Mouse (Mus musculus) heart, postnatal 0 days (tissue): Measurements from ENCODE around the gene Gapt. TPM values are rescaled to one million over a fixed set of nuclear protein-coding genes. Genes with fewer than 3 reads are reported as not detected.
"Not testable (repeated sequence)": the region's sequence is repeated elsewhere in the genome, so short reads cannot be mapped to it uniquely, and the experiment has no call there.

ENCODE experiments used
- ATAC-seq: fragments of 200-750 bp; cut with Nextera tagmentation; 2 replicates; pipeline ENCODE4 v1.8.0; 2017; ENCODE audit warnings: low read depth, moderate number of reproducible peaks, moderate library complexity; ENCODE audit not compliant: insufficient read depth
- DNase-seq: peaks from one replicate; pipeline ENCODE4 v3.0.0-alpha.2; 2016; ENCODE audit warnings: low spot score
- H3K27ac ChIP-seq: fragments of 300-500 bp; sonication (generic); 2 replicates; pipeline ENCODE4 v1.5.1; 2014; ENCODE audit warnings: low read depth, mild to moderate bottlenecking
- H3K27me3 ChIP-seq: fragments of 300-500 bp; sonication (generic); 2 replicates; pipeline ENCODE4 v1.6.1; 2014; ENCODE audit warnings: low read length, mixed read lengths; ENCODE audit not compliant: control insufficient read depth, insufficient read depth
- H3K36me3 ChIP-seq: fragments of 300-500 bp; sonication (generic); replicated peaks from 2 replicates; pipeline ENCODE4 v1.6.1; 2014; ENCODE audit warnings: low read length, mixed read lengths; ENCODE audit not compliant: control insufficient read depth, insufficient read depth
- H3K4me1 ChIP-seq: fragments of 300-500 bp; sonication (generic); 2 replicates; pipeline ENCODE4 v1.6.1; 2014; ENCODE audit warnings: antibody characterized with exemption; ENCODE audit not compliant: control insufficient read depth, insufficient read depth
- H3K4me2 ChIP-seq: fragments of 300-500 bp; sonication (generic); 2 replicates; pipeline ENCODE4 v1.6.1; 2014; ENCODE audit warnings: low read depth, mild to moderate bottlenecking, low read length, moderate library complexity
- H3K4me3 ChIP-seq: fragments of 300-500 bp; sonication (generic); 2 replicates; pipeline ENCODE4 v1.5.1; 2014; ENCODE audit warnings: low read depth, low read length
- H3K9ac ChIP-seq: fragments of 300-500 bp; sonication (generic); replicated peaks from 2 replicates; pipeline ENCODE4 v1.6.1; 2014; ENCODE audit warnings: low read depth, low read length, mixed read lengths
- H3K9me3 ChIP-seq: fragments of 300-500 bp; sonication (generic); replicated peaks from 2 replicates; pipeline ENCODE4 v1.6.1; 2016; ENCODE audit warnings: low read length; ENCODE audit not compliant: control insufficient read depth
- CTCF ChIP-seq: IDR thresholded peaks from 2 replicates; pipeline ENCODE4 v1.5.1; 2016; ENCODE audit warnings: antibody characterized with exemption, control low read depth, low read depth
- EP300 ChIP-seq: IDR thresholded peaks from 2 replicates; pipeline ENCODE4 v1.6.1; 2016; ENCODE audit warnings: antibody characterized with exemption, low read depth
- WGBS: fragments of 180-500 bp; shearing (Covaris S2); extraction: QIAGEN DNeasy Blood & Tissue Kit; methylation state at CpG from one replicate; pipeline ENCODE4 v1.1.7; 2014; 5-methylcytosine and 5-hydroxymethylcytosine counted together
- polyA plus RNA-seq: library from polyadenylated mRNA; unstranded; fragments of >200 nt; fragmentation: Nextera tagmentation; extraction: Ambion mirVana; gene quantifications from 2 replicates; pipeline ENCODE4 v1.2.1, GENCODE M21; 2015
- total RNA-seq: library from RNA; depleted of rRNA; stranded (reverse); fragments of >200 nt; gene quantifications from 2 replicates; pipeline ENCODE4 v1.2.3, GENCODE M21; 2014; ENCODE audit warnings: low replicate concordance

The Gapt gene
- total and polyA plus RNA-seq, 2 experiments from 2014 or later: 0.10 TPM; not detected in 1

DNA sequence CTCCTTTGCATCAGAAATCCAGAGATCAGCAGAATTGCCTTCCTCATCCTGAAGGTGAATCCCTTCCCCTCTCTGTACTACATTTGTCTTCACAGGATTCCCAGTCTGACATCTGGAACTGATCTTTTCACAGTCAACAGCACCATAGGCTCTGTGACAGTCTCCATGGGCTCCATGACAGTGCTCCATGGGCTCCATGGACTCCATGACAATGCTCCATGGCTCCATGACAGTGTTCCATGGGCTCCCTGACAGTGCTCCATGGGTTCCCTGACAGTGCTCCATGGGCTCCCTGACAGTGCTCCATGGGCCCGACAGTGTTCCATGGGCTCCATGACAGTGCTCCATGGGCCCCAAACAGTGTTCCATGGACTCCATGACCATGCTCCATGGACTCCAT, 12.7 kb upstream of the Gapt start:
- H3K27ac ChIP-seq: no peak overlapping the region
- H3K4me3 ChIP-seq: no peak overlapping the region
- H3K4me1 ChIP-seq: no peaks in the 10 kb centered on the region
- WGBS: 97% methylated on average over 1 of the region's 1 CpGs
- no peaks in the 10 kb centered on the region for H3K9me3 ChIP-seq
- no peaks in the 10 kb centered on the region for H3K36me3 ChIP-seq
- DNase-seq: no peak
- no peak overlapping the region for H3K9ac ChIP-seq
- H3K27me3 ChIP-seq: no peaks in the 10 kb centered on the region
- H3K4me2 ChIP-seq: no peak overlapping the region
- TF ChIP-seq CTCF (no peak), EP300 (no peak)
- no peak for ATAC-seq

DNA sequence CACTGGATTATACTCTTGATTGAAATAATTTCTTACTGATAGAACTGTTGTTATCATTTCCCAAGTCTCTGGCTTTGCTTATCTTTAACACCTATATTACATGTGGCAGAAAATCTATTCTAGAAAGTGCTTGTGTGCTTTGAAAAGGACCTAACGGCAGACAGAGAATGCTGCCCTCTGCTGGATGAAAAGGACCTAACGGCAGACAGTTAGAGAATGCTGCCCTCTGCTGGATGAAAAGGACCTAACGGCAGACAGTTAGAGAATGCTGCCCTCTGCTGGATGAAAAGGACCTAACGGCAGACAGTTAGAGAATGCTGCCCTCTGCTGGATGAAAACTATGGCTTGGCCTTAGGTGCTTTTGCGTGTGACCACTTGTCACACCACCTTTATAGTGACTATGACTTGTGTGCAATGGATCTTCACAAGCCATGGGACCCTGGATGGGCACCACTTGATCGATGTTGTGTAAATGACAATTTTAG, 11.6 kb upstream of the Gapt start:
- ATAC-seq, H3K27ac ChIP-seq, H3K27me3 ChIP-seq, H3K4me2 ChIP-seq, H3K4me3 ChIP-seq, H3K9me3 ChIP-seq, H3K4me1 ChIP-seq, H3K9ac ChIP-seq, H3K36me3 ChIP-seq: not testable (repeated sequence)
- WGBS: 37% methylated on average over 6 of the region's 6 CpGs
- peak; percentile 24 for DNase-seq
- TF ChIP-seq CTCF: peak; percentile 99

DNA sequence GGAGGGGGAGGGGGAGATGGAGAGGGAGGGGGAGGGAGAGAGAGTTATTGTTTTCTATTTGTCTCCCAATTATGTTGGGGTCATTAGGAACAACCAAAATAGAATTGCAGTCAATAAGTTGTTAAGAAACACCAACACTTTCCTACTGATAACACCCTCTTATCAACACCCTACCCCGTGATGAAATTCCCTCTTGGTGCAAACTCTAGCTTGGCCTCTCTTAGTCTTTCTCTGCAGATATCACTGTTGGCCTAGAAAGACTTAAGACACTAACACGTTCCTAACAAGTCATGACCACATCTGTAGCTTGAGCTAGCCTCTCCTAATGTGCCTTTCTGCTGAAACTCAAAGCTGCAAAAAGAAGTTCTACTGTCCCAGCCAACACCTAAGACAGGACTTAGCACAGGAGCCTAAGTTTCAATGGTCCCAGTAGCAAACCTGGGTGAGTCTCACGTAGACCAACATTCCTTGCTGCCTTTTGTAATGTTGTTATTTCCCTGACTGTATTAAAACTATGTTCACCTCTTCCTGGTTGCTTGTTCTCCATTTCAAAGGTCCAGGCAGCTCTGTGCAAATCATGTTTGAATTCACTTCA, 11.1 kb upstream of the Gapt start:
- H3K4me2 ChIP-seq: no peak overlapping the region
- H3K9ac ChIP-seq: no peak overlapping the region
- DNase-seq (no peak), ATAC-seq (no peak)
- H3K4me1 ChIP-seq: no peaks in the 10 kb centered on the region
- TF ChIP-seq CTCF (no peak), EP300 (no peak)
- H3K36me3 ChIP-seq: no peaks in the 10 kb centered on the region
- no peak overlapping the region for H3K4me3 ChIP-seq
- 46% methylated on average over 3 of the region's 3 CpGs for WGBS
- no peak overlapping the region for H3K27ac ChIP-seq
- H3K9me3 ChIP-seq: no peaks in the 10 kb centered on the region
- H3K27me3 ChIP-seq: no peaks in the 10 kb centered on the region

DNA sequence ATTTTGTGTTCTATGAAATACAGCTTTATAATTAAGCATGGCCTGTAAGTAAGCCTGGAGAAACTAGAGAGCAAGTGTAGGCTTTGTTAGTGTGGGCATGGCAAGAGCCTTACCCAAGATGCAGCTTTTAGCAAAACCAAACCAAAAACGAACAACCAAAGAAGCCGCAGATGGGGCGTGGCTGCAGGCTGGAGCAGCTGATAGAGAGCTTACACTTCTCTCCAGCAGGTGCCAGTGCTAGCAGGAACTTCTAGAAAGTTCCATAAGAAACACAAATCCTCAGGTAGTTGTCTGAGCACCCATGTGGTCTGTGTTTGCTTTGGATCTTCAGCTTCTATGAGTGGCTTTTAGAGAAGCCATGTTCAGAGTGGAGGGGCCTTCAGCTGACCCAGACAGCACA, 9.5 kb upstream of the Gapt start:
- no peak overlapping the region for H3K9ac ChIP-seq
- H3K36me3 ChIP-seq: no peaks in the 10 kb centered on the region
- ATAC-seq (no peak), DNase-seq (no peak)
- TF ChIP-seq CTCF: no peak
- TF ChIP-seq EP300: no peak
- H3K9me3 ChIP-seq: no peaks in the 10 kb centered on the region
- no peaks in the 10 kb centered on the region for H3K4me1 ChIP-seq
- no peak overlapping the region for H3K4me3 ChIP-seq
- WGBS: 85% methylated on average over 3 of the region's 3 CpGs
- H3K4me2 ChIP-seq: no peak overlapping the region
- no peaks in the 10 kb centered on the region for H3K27me3 ChIP-seq
- H3K27ac ChIP-seq: no peak overlapping the region

DNA sequence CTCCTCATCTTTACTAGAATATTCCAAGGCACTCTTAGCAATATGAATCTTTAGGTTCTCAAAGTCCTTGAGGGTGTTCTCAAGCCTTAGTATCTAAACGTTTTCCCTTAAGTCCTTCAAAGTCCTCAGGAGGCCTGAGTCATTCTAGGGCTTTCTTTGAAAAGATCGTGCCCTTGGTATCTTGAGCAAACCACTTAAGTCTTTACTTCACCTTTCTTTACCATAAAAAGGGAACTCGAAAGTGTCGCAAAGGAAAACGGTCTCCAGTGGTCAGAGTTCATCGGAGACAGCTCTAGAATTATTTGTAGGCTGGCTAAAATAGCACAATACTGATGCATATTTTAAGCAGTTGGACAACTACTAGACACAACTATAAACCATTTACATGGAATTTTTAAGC, 6.7 kb upstream of the Gapt start:
- TF ChIP-seq EP300 (no peak), CTCF (no peak)
- ATAC-seq (no peak), DNase-seq (no peak)
- H3K27ac ChIP-seq: no peak overlapping the region
- no peak overlapping the region for H3K4me2 ChIP-seq
- no peaks in the 10 kb centered on the region for H3K27me3 ChIP-seq
- H3K9me3 ChIP-seq: no peaks in the 10 kb centered on the region
- no peaks in the 10 kb centered on the region for H3K36me3 ChIP-seq
- no peak overlapping the region for H3K4me3 ChIP-seq
- no peaks in the 10 kb centered on the region for H3K4me1 ChIP-seq
- no peak overlapping the region for H3K9ac ChIP-seq
- WGBS: 78% methylated on average over 6 of the region's 6 CpGs

DNA sequence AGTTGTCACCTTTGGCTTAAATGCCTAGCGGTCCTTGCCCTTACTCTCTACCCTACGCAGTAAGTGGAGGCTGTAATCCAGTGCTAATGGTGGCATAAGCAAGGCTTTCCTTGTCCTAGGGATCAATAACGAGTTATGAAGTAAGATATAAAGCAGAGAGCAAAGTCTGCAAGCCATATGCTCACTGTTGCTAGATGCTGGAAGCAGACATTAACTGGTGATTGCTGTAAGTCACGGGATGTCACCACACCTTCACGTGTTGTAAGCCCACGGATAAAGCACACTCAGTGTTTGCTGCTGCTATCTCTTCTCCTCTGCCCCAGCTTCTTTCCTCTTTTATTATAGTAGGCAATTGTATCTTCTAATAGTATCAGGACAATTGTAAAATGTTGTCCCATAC, 5.9 kb downstream of the Gapt start:
- no peaks in the 10 kb centered on the region for H3K36me3 ChIP-seq
- no peaks in the 10 kb centered on the region for H3K27me3 ChIP-seq
- H3K4me3 ChIP-seq: no peak overlapping the region
- no peaks in the 10 kb centered on the region for H3K4me1 ChIP-seq
- H3K9me3 ChIP-seq: no peaks in the 10 kb centered on the region
- TF ChIP-seq CTCF: no peak
- no peak for TF ChIP-seq EP300
- H3K27ac ChIP-seq: no peak overlapping the region
- H3K9ac ChIP-seq: no peak overlapping the region
- DNase-seq: no peak
- ATAC-seq: no peak
- H3K4me2 ChIP-seq: no peak overlapping the region
- WGBS: 68% methylated on average over 6 of the region's 6 CpGs
